Mouse (Mus musculus) Muller cell, postnatal 12 days (primary cell): ENCODE results near the gene C1qb.

ENCODE experiments used
- DNase-seq: peaks from one replicate; pipeline ENCODE4 v3.0.0-alpha.2; 2015; ENCODE audit errors: inconsistent ontology term

Gene C1qb

DNA sequence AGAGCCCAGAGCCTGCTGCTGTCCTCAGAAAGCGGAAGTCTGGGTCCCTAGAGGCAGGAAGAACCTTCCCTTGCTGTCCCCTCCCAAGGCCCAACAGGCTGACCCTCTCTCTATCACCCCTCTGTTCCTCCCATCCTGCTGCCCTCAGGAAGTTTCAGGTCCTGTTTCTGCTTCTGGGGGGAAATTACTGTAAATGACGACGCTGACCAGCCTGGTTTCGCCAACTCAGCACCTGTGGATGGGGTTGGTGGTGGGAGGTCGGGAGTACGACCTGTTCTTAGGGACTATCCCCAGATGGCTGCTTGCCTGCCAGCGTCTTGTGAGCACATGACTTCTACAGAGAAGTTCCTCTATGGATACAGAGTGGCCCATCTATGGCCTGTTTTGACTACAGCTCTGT, at the start of gene C1qb:
C1qb (minus strand) TSS at position 87 of the 400 bp plus-strand sequence.
- no peak for DNase-seq

DNA sequence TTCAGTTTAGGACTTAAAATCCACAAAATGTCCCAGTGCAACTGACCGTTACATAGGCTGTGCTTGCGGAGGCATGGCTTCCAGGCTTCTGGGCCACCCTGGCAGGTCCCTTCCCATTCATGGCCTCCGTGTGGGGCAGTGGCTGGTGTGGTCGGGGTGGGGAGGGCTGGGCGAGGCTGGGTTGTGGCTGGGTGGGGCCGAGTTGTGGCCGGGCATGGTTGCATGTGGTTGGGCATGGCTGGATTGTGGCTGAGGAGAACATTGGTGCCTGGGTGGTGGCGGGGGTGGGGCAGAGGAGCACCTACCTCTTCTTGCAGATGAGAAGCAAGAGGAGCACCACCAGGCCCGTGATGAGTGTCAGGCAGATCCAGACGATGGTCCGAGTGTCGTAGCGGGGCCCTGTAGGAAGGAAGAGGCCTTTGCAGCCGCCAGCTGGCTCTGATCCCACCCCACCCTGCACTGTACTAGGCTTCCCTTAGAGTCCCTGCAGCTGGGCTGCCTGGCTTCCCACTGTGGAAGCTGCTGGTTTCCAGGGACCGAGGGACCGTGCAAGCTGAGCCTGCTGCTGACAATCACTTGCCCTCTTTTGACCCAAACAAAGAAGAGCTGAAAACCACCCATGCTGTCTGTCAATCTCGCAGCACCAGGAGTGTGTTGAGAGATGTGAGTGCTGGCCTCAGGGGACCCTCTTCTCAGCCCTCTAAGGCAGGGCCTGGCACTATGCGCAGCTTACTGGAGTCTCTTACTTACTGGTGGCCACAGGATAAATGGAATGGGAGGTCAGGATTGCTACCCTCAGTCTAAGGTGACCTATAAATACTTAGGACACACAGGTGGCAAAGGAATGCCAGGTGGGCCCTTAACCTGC, 49.0 kb upstream of the C1qb start:
- DNase-seq = no peak

DNA sequence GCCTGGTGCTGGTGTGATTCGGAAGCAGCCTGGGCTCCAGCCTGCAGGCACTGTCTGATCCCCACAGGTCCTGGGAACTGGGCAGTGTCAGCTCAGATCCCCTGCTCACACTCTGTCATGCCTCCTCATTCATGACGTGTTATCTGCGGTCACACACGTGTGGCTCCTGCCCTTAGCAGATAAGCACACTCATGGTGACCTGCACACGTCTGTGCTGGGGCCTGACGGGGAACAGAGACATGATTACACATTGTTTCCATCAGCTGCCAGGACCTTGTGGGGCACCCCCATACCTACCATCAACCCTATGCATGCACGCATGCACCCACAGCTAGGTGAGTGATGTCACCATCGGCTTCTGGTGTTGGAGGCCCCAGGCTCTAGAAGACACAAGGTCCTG, 44.5 kb upstream of the C1qb start:
- DNase-seq = no peak

DNA sequence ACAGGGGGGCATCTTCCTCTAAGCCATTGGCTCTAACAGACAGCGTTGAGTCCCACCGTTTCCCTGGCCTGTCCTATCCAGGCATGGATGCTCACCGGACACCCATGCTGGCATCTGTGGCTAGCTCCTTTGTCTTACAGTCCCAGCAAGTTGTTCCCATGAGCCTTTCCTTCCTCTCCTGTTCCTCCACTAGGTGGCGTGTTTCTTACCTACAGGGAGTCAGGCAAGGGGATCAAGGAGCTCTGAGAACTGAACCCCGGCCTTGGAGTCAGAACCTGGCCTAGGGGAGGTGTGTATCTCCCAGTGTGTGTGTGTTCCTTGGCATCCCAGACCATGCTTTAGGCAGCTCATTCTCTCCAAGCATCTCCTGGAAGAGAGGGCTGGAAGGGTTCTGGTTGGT, 42.9 kb upstream of the C1qb start:
- peak; percentile 29 for DNase-seq

DNA sequence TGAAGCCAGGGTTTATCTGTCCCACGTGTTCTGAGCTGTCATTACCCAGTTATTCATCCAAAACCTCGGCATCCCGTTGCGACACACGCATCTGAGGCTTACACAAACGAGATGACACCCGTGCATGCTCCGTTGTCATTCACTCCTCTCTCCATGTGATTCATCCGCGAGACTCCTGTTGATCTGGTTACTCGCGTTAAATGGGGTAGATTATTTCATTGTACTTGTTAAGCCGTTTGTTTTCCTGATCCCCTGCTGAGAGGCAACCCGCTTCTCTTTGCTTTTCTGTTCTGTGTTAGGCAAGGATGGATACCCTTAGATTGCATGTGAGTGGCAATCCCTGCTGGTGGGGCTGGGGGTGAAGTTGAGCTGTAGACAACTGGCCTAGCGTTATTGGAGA, 39.8 kb upstream of the C1qb start:
- no peak for DNase-seq

DNA sequence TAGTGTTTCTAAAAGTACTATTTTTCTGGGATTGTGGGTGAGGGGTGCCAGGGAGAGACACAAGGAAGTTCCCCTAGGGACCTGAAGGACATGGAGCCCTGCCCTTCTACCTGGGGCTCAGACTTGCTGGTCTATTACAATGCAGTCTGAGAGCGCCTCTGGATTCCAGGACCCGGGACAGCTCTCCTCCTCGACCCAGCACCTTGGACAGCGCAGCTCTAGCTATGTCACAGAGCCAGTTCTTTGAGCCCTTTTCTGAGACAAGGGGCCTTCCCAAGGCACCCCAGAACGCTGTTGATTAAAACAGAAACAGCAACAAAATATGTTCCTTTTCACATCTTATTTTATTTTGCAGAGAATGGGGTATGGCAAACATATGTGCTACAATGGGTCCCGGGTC, 38.5 kb upstream of the C1qb start:
- DNase-seq = peak; percentile 77

DNA sequence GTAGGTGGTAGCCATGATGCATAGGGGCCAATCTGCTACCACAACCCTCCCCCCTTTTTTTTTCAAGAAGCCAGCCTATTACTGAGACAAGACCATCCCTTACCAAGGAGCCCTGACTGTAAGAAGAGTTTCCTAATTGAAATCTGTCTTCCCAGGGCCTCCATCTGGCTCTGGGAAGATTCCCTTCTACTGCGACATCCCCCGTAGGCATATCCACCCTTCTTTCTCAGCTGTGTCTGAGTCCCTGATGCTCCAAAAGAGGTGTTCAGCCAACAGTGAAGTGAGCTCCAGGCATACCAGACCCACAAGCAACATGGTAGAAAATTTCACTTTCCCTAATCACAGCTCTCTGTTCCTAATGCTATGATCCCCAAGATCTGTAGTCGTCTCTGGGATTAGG, 33.5 kb upstream of the C1qb start:
- no peak for DNase-seq

DNA sequence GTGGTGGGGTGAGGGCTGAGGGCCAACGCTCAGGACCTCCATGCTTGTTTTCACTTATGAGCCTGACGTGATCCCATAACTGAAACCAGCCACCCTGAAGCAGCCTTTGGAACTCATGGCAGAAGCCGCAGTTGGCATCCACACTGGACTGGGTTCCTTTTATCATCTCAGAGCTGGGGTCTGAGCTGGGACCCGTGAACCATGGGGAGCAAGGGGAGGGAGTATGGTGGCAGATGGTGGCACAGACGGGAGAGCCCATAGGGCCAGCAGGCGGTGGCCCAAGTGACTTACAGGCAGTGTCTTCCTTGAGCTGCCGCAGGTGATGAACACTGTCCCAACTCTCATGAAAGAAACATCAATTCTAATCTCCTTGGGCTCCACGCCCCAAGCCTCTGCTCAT, 32.8 kb upstream of the C1qb start:
- DNase-seq = no peak

DNA sequence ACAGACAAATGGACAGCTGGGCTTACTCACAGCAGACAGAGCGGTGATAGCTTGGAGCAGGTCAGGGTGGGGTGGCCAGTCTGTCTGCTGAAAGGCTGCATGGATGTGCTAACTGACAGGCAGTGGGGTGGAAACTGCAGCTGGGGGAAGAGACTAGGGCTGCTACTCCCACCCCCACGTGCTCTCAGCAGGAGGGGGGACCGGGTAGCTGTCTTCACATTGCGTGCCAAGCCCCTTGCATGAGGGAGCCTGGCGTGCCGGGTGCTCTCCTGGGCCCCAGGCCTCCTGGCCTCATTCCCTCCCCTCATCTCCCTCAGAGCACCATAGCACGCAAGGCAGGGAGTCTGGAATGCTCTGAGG, 31.2 kb upstream of the C1qb start:
- DNase-seq = no peak

DNA sequence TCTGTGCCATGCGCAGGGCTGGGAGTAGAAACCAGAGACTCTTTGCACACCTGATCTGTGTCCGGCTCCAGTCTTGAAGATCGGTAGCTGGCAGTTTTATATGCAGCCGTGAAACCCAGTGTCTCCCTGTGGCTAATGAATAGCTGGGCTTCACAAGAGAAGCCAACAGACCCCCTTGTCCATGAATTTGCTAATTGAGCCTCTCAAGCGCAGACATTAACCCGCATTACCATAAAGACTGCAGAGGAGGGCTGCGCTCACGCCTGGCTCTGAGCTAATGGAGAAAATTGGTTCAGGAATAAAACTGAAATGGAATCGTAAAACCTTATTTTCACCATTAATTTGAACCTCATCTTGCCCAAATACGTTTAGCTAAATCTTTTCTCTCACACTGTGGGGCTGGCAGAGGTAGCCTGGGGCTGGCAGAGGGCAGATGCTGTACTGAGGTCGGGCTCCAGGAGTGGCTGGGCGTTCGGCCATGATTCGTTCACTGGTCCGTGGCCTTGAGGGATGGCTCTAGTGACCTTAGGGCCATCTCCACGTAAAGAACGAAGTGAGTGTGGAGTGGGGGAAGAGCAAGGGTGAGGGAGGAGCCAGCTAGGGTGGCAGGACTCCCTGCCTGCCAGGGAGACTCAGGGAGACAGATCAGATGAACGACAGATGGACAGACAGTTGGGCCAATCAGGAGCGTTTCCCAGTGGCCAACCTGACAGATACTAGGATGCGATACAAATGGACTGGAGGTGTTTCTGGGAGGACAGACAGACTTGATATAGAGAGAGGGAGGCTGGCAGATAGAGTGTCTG, 30.6 kb upstream of the C1qb start:
- DNase-seq = no peak

DNA sequence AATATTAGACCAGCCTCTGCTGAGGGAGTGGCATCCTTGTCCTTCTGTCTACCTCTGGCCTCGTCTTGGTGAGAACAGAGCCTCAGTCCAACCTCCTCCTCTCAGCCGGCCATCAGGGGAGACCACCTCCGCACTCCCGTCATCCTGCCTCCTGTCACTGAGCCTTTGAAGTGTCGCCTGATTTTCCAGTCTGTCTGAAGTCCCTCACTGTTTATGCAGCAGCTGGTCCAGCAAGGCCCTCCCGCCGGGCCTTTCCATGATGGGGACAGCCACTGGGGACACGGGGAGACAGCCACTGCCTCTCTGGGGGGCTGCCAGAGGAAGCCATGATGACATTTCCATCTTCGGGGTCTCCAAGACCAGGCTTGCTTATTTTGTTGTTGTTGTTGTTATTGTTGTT, 26.9 kb upstream of the C1qb start:
- no peak for DNase-seq

DNA sequence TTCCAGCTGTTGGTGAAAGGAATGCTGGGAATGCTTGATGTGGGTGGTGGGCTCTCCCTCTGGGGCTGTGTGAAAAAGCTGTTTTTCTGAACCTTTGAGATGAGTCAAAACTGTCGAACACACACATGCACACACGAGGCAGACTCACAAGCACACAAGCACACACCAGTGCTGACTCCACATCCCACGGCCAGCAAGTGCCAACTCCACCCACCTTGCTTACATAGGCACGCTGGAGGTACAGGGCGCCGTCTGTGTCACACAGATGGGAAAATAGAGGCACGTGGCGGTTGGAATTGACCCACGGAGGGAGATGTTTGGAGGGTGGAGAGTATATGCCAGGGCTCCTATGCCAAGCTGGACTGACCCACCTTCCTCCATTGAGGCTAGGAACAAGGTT, 25.8 kb upstream of the C1qb start:
- no peak for DNase-seq

DNA sequence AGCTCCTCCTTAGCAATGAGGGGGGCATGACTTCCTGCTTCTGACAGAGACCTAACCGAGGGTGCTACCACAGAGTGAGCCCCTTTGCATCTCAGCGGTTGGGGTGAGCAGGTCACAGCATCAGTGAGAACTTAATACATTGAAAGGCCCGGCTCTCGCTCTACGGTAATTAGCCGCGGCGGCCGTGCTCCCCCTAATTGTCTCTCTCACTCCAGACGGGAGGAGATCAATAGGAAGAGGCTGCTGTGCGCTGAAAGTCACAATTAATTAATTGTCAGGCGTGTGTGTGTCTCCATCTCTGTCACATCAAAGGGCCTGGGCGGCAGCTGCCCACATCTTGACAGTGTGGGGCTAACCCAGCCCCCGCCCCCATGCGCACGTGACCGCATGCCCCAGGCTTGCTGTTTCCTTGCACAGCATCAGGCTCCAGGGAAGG, 25.2 kb upstream of the C1qb start:
- no peak for DNase-seq

DNA sequence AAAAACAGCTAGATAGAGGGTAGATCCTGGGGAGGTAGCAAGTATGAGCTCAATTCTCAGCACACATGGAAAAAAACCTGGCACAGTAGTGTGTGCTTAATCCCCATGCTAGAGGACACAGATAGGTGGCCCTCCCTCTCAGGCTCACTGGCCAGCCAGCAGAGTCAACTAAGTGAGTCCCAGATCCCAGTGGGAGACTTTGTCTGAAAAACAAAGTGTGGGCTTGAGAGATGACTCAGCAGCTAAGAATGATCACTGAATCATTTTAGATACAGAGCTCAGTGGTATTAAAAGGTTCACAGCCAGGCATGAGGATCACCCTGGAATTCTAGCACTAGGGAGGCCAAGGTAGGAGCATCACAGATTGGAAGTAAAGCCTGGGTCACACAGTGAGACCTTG, 21.8 kb upstream of the C1qb start:
- peak; percentile 27 for DNase-seq

DNA sequence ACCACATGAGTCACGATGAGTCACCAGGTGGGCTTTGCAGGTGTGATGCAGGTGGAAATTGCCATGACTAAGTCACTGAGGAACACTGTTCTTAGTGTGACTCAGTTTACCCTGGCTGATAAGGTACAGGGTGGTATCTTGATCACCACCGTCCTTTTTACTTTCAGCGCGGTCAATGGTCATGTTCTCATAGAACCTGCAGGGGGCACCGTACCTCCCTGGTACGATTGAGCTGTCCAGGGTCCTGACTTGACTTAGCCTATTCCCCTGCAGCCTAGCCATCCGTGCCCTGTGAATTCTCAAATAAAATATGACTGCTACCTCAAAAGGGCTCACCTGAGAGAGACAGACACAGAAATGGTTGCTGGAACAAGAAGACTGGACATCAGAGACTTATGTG, 21.0 kb upstream of the C1qb start:
- peak; percentile 42 for DNase-seq

DNA sequence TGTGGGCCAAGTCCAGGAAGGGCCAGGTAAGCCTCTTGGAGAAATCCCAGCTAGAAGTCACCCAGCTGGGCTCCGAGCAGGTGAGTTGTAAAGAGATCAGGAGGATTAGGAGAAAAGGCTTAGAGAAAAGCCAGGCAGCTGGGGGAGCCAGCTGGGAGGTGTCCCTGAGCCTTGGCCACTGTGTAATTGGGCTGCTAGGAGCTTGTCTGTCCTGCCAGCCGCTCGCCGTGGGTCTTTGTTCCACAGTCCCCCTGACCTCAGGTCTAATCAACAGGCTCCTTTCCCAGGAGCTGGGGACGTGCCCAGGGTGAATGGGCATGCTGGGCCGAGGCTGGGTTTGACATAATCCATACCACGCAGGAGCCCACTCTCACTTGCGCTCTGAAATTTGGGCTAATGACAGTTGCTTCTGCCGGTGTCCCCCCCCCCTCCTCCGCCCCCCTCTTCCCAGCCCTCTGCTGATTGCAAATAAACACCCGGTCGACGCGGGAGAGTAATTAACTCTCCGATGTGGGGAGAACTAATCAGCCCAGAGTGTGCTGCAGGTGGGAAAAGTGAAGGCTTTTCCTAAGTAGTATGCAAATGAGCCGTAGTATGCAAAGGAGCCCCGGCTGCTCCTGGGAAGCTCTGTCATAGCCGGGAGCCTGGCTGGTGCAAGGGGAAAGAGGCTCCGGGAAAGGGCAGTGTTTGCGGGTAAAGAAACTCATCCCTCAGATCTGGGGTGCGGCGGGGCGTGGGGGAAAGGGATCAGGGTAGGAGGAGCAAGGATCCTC, 19.0 kb upstream of the C1qb start:
- no peak for DNase-seq

DNA sequence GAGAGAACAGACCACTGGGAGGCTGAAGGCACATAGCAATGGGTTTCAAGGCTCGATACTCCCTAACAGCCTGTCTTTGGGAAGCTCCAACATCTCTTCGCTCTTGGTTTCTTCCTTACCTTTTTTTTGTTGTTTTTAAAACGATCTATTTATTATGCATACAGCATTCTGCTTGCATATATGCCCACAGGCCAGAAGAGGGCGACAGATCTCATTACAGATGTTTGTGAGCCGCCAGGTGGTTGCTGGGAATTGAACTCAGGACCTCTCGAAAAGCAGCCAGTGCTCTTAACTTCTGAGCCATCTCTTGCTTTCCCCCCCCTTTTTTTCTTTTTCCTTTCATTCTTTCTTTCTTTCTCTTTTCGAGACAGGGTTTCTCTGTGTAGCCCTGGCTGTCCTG, 13.2 kb upstream of the C1qb start:
- DNase-seq = no peak

DNA sequence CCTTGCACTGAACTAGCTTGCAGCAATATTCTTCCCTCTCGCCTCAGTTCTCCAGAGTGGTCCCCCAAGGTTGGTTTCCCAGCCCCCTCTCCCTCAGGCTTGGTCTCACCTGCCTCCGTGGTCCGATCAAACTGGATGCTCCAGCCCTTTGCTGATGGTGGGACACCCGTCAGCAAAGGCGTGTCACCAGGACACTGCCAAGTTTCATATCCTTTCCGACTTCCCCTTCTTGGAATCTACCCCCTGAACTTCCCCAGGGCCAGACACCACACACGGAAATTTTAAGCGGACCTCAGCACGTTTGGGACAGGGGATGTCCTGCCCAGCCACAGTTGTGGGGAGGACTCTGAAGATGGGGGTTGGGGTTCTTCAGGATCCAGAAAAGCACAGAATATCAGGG, 12.7 kb upstream of the C1qb start, which contains the start of gene C1qa:
C1qa (minus strand) TSS at position 167 of the 400 bp plus-strand sequence.
- DNase-seq = no peak

DNA sequence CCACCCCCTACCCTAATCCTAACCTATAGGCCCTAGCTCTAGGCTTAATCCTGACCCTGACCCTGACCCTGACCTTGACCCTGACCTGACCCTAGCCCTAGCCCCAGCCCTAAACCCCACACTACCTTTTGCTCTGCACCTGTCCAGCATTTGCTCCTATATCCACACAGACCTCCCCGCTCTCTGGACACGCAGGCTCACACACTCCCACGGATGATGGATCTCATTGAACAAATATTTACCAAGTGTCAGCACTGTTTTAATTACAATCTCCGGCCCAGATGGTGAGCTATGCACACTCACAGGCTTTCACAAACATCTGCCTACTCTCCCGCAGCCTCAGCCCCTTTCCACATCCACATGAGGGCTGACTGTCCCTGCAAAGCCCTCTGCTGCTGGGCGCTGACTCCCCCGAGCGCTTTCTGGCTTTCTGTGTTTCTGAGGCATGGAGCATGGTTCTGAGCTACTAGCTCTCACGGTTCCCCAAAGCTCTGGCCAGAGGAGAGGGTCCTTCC, 12.2 kb upstream of the C1qb start:
- DNase-seq = no peak

DNA sequence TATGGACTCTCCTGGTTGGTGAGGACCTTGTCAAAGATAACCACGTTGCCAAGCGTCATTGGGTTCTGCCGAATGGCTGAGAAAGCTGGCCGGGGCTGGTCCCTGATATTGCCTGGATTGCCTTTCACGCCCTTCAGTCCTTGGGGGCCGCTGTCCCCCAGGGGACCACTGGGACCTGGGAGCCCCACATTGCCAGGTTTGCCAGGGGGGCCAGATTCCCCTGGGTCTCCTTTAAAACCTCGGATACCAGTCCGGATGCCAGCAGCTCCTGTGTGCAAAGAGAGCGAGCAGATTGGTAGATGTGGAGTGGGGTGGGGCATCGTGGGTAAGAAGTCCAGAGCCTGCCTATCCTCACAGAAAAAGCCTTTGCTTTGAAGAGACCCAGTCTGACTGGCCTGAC, 10.5 kb upstream of the C1qb start:
- no peak for DNase-seq

DNA sequence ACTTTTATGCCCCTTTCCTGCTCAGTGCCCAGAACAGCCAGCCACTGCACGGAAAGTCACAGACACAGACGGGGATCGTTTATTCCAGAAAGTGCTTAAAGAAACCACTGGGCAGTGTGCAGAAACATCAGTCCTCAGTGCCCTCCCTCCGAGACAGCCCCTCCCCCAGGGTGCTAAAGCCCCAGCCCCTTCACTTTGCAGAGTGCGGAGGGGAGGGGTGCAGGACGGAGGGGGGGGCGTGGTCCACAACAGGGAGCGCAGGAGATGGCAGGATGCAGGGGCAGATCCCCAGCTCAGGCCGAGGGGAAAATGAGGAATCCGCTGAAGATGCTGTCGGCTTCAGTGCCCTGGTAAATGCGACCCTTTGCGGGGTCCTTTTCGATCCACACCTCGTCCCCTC, 9.9 kb upstream of the C1qb start:
- no peak for DNase-seq

DNA sequence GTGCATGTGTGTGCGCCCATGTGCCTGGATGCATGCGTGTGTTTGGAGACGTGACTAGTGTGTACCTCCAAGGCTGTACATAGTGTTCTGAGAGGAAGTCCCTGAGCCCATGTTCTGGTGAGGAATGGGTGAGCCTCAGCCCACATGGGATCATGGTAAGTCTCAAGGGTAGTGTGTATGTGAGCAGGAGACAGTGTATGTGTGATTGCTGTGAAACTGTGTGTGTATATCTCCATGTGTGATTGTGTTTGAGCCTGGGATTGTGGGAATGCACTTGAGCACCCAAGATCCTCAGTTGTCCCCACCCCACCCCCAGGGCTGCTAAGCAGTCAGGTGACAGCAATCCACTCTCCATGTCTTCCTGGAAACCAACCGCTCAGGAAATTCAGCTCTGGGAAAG, 8.8 kb upstream of the C1qb start:
- DNase-seq = no peak
